Mouse (Mus musculus): ENCODE measurements around the gene Kpna2.

GRCm38 (mm10) chr11:107001760-107002675, 2.7 kb upstream of the Kpna2 start:
- TF ChIP-seq MYOG (IDR thresholded peaks at IDR 0.05; ENCODE audit: control insufficient read depth, extremely low read depth, insufficient read length) (no peak), CTCF (IDR thresholded peaks at IDR 0.05; ENCODE audit: control insufficient read depth, insufficient read depth, insufficient read length) (no peak), USF1 (IDR thresholded peaks at IDR 0.05; ENCODE audit: low read depth) (no peak), MYOD1 (IDR thresholded peaks at IDR 0.05; ENCODE audit: control insufficient read depth, insufficient read length, low read depth) (no peak)

All from C2C12 (cell line).